Mouse (Mus musculus): ENCODE data around the gene Plxnd1.

The Plxnd1 gene

GRCm38 (mm10) chr6:115927292-115928242, 67.2 kb downstream of the Plxnd1 start:
- in situ Hi-C loops (cut with MboI, MseI), result no loop called here

- in situ Hi-C loops (cut with MboI, MseI), result no loop called here
Measured at GRCm38 (mm10) chr6:115926416-115926815, 68.4 kb downstream of the Plxnd1 start.

DNA sequence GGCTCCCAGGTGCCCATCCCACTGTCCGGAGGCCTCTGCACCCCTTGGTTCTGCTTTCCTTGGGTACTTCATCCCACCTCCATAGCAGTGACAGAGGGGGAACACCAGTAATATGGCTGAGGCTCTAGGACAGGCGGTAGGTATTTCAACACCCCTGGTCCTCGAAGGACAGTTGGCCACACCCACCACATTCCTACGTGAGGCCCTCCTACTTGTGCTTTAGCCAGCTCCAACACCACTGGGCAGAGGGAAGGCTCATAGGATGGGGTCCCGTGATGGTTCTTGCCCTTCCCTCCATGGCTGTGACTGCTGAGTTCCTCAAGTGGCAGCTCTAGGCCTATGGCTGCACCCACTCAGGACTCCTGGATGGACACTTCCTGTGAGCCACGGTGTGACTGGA, 70.0 kb downstream of the Plxnd1 start:
- in situ Hi-C loops (cut with MboI, MseI), result no loop called here

DNA sequence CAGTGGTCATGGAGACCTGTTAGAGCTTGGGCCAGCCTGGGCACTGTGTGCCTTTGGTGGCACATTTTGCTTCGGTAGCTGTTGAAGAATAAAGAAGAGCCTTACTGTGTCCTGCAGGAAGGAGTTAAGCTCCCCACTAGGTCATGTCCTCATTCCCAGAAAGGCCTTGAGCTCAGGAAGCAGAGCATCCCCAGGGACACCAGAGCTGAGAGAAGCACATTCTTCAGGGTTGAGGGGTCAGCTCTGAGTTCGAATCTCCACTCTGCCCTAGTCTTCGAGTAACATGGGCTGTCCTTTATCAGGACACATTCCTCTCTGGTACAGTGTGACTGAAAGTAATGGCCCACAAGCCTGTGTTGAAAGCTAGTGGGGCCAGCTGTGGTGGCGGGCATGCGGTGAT, 74.9 kb downstream of the Plxnd1 start:
- in situ Hi-C loops (cut with MboI, MseI), result no loop called here

GRCm38 (mm10) chr6:115918615-115919014, 76.2 kb downstream of the Plxnd1 start:
- in situ Hi-C loops (cut with MboI, MseI), result no loop called here

DNA sequence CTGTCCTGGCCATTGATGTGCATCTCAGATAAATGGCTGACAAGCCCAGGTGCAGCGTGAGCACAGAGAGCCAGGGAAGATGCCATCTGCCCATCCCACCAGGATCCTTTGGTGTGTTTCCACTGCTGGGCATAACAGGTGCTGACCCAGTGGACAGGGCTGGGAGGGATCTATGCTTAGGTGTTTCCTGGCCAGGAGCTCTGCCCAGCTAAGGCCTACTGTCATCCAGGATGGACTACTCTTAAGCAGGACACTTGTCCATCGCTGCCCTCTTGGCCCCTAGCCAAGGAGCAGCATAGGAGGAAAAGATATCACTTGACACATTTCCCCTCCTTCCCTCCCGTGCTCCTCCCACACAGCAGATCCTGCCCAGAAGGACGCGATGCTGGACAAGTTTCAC, 78.2 kb downstream of the Plxnd1 start:
- in situ Hi-C loops (cut with MboI, MseI), result no loop called here

GRCm38 (mm10) chr6:115915601-115916445, 79.0 kb downstream of the Plxnd1 start:
- in situ Hi-C loops (cut with MboI, MseI), result no loop called here

- in situ Hi-C loops (cut with MboI, MseI), result no loop called here
Measured at GRCm38 (mm10) chr6:115914511-115915202, 80.1 kb downstream of the Plxnd1 start.

DNA sequence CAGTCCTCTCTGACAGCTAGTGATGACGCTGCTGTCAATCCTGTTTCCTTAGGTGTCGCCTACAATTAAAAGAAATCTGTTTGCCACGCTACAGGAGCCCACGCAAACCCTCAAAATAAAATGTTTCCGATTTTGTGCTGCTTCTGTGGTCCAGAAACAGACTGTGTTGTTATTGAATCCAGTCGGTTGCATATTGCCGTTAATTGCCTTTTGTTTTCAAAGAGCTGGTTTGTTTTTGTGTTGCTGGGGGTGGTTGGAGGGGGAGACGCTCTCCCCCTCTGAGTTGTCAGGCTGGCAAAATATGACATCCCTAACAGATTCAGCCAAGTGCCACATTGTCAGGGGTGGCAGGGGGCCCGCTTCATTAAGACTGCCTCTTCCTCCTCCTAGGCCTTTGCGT, 81.3 kb downstream of the Plxnd1 start:
- in situ Hi-C loops (cut with MboI, MseI), result no loop called here

DNA sequence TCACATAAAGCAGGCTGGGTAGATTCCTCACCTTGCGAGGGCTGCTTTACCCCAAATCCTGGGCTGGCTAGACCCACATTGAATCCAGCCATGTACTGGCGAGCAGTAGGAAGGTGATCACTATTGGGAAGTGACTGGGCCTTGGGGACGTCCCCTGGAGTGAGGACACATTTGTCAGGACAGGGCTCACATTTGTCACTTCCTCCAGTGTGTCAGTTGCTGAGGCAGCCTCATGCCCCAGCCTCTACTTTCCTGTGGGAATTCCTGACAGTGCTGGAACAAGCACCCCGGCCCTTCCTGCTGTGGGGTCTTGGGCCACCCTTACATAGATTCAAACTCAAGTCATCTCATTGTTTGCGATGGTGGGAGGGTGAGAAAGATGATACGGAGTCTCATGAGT, 83.0 kb downstream of the Plxnd1 start:
- in situ Hi-C loops (cut with MboI, MseI), result no loop called here

DNA sequence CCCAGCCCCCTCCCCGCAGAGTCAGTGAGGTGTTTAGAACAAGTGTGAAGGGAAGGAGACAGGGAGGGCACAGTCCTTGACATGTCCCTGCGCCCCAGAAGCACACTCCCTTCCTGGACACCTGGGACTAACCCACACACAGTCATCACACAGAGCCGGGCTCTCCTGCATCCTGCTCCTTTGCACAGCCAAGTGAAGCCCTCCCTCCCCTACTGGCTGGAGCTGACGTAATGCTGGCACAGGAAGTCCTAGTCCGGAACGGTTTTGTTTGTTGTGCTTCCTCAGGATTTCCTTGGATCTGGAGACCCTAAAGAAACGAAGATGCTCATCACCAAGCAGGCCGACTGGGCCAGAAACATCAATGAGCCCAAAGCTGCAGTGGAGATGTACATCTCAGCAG, 84.9 kb downstream of the Plxnd1 start:
- in situ Hi-C loops (cut with MboI, MseI), result no loop called here

DNA sequence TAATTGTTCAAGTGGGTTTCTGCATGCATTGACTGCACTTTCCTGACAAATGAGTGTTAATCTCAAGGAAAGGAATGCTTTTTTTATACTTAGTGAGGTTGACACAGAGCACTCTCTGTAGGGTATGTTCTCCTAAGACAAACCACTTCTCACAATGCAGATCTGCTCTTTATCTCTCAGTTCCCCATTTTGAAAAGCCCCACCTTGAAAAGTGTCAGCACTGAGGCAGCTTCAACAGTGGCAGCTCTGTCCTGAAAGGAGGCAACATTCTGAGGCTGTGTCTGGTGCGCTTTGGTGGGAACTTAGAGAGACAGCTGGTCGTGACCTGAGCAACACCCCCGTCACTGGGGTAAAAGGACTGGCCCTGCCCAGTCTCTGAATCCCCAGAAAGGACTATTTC, 85.8 kb downstream of the Plxnd1 start:
- in situ Hi-C loops (cut with MboI, MseI), result no loop called here

DNA sequence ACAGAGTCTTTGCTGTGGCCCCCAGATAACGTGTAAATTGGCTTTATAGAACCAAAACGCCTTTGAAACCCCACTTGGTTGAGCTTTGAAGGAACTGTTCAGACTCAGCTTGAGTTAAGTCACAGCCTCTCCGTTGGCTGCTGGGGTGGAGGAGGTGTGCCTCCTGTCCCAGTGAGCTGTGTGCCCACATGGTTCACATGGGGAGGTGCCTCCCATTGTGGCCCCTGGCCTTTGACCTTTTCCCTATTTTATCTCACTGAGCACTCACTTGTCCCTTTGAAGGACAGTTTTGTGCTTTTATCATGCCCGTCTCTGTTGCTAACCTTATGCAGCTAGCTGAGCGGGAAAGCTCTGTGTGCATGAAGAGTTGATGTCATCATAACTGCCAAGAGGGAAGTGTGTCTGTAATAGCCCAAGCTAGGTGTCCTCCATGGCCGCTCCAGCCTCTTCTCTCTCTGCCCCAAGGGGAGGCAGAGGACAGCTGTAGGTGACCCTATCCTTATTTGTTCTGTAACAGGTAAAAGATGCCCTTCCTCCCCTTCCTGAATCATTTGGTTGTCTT, 86.3 kb downstream of the Plxnd1 start:
- in situ Hi-C loops (cut with MboI, MseI), result no loop called here

DNA sequence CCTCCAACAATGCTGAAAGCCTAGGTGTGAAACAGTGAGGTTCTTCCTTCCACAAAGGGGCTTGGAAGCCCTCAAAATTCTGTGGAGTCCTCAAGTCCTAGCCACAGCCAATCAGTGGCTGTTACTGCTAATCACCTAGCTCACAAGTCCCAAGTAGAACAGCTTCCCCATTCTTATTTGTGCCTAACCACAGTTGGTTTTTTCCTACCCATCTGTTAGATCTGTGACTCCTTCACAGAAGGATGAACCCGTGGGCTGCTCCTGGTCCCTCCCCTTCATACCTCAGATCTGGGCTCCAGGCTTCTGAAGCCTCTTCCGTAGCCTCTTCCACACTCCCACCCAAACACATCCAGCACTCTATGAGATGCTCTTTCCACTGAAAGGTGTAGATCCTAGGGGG, 87.9 kb downstream of the Plxnd1 start:
- in situ Hi-C loops (cut with MboI, MseI), result no loop called here

DNA sequence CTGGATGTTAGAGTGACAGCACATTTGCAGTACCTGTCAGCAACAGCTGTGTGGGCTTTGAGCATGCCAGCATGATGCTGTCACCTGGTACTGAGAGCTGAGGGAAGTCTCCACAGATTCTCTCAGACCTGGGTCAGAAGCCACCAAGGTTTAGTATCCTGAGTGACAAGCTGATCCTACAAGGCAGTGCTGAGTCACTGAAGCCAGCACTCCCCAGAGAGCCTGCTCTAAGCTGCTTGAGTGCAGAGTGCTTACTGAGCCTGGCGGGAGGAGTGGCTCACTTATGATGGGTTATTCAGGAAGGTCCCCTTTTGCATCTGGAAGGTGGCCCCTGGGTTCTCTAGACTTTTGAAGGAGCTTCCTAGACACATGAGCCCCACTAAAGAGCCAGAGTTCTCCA, 88.3 kb downstream of the Plxnd1 start:
- in situ Hi-C loops (cut with MboI, MseI), result no loop called here

- in situ Hi-C loops (cut with MboI, MseI), result no loop called here
Measured at GRCm38 (mm10) chr6:115905568-115905967, 89.2 kb downstream of the Plxnd1 start.
